Mouse (Mus musculus) bone marrow, adult 2 months (tissue): Measurements from ENCODE around the gene St8sia4.

Experiments used
- CTCF ChIP-seq: fragments of 200-500 bp; IDR thresholded peaks from 2 replicates; pipeline ENCODE4 v1.5.1; 2011; ENCODE audit warnings: low read length, control low read depth; ENCODE audit not compliant: control insufficient read depth, insufficient read depth
- POLR2A ChIP-seq: fragments of 200-500 bp; IDR thresholded peaks from 2 replicates; pipeline ENCODE4 v1.6.1; 2011; ENCODE audit warnings: low read depth, mild to moderate bottlenecking, control low read depth, low read length, borderline replicate concordance; ENCODE audit not compliant: control insufficient read depth

DNA sequence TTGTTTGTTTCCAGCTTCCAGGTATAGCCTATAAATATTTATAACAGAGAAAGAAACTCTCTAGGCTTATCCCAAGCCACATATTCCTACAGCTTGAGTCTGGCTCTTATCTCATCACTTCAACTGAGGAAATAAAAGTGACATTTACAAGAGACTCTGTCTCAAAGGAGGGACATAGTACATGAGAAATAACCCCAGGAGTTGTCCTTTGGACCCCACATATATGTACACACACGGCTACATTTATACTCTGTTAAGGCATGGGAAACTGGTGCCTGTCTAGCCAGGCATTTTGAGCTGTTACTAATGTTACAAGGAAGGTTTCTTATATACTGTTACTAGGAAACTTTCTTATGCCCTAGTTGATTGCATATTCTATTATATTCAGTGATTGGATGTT is 84.1 kb downstream of the St8sia4 start:
- TF ChIP-seq CTCF (no peak), POLR2A (no peak)
